Mouse (Mus musculus): Measurements from ENCODE around the gene Cyp2j7. TPM values are rescaled to one million over a fixed set of nuclear protein-coding genes. Genes with fewer than 3 reads are reported as not detected.
"Not testable (repeated sequence)": the region's sequence is repeated elsewhere in the genome, so short reads cannot be mapped to it uniquely, and the experiment has no call there.

Gene Cyp2j7
- not detected in 2 replicates for total RNA-seq (2017)

GRCm38 (mm10) chr4:96236559-96236958, at the start of gene Cyp2j7:
Gene Cyp2j7, minus strand, starts transcription at chr4:96236659.
- ATAC-seq (ENCODE audit: extremely low read depth, insufficient number of reproducible peaks, low FRiP score, poor library complexity, severe bottlenecking), result no peak

DNA sequence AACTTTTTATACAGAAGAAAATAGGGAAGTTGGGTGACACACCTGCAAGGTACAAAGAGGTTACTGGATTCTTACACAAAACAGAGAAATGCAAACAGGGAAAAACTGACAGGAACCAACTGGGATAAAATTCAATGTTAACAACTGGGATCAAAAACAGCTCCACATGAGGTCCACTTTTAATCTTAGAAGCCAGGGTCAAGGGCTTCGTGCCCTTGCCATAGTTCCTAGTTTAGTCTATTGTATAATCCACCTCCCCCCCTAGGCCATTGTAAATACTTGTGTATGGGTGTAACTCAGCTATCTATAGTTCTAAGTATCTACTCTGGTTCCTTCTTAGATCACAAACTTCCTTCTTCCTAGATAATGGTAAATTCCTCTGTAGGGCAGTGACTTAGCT, 40.4 kb upstream of the Cyp2j7 start:
- not testable (repeated sequence) for ATAC-seq (ENCODE audit: extremely low read depth, insufficient number of reproducible peaks, low FRiP score, poor library complexity, severe bottlenecking)

DNA sequence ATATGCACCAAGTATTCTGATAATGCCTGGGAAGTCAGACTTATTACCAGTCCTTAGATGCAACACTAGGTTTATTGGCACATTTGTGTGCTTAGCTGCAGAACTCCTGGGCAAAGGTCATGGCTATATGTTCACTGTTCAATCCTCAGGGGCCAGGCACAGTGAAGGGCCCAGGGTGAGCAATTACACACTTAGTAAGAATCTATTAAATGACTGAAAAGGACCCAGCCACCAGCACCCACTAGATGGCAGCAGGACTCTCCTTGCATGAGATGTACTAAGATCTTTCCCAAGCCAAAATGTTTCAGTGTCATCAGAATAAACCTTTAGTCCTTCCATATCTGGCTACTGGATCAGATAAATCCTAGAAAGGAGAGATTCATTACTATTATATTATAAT, 37.4 kb upstream of the Cyp2j7 start:
- ATAC-seq (ENCODE audit: extremely low read depth, insufficient number of reproducible peaks, low FRiP score, poor library complexity, severe bottlenecking), result no peak

DNA sequence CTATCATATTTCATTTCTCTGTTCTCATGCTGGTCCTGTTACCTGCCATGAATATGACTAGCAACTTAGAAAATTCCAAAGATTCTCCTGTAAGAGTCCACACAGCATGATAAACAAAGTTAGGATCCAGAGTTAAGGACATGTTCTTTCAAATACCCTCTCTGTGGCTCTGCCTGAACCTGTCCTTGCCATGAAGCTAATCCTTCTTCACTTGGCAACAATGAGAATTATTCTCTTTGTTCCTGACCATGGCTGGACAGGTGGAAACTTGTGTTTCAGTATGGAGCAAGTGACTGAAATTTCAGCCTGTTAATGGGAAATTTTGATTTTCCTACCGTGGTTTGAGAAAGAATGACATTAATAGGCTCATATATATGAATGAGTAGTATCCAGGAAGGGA, 39.8 kb downstream of the Cyp2j7 start:
- ATAC-seq (ENCODE audit: extremely low read depth, insufficient number of reproducible peaks, low FRiP score, poor library complexity, severe bottlenecking), result no peak

DNA sequence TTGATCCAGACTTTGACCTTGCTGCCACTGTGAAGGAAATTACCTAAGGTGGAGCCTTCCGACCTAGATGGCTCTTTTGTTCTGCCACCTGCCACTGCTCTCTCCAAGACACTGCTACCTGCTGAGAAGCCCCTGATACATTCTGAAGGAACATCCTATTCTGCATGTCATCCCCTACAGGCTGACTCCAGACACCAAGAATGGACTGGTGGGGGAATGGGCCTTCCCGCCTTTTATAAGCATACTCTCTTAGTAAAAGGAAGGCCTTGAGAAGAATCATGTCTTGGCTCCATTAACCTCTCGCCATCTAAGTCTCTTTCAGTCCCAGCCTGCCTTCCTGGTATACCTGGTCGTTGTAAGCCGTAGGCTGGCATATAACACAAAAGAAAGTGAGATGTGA, 47.1 kb downstream of the Cyp2j7 start:
- not testable (repeated sequence) for ATAC-seq (ENCODE audit: extremely low read depth, insufficient number of reproducible peaks, low FRiP score, poor library complexity, severe bottlenecking)

- not testable (repeated sequence) for ATAC-seq (ENCODE audit: extremely low read depth, insufficient number of reproducible peaks, low FRiP score, poor library complexity, severe bottlenecking)
Measured at GRCm38 (mm10) chr4:96188671-96189070, 47.8 kb downstream of the Cyp2j7 start.

- ATAC-seq (ENCODE audit: extremely low read depth, insufficient number of reproducible peaks, low FRiP score, poor library complexity, severe bottlenecking), result not testable (repeated sequence)
Measured at GRCm38 (mm10) chr4:96188146-96188545, 48.3 kb downstream of the Cyp2j7 start.

DNA sequence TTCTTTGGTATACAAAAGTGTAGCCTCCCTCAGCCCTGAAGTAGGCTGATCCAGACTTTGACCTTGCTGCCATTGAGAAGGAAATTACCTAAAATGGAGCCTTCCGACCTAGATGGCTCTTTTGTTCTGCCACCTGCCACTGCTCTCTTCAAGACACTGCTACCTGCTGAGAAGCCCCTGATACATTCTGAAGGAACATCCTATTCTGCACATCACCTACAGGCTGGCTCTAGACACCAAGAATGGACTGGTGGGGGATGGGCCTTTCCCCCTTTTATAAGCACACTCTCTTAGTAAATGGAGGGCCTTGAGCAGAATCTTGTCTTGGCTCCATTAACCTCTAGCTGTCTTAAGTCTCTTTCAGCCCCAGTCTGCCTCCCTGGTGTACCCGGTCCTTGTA, 51.7 kb downstream of the Cyp2j7 start:
- ATAC-seq (ENCODE audit: extremely low read depth, insufficient number of reproducible peaks, low FRiP score, poor library complexity, severe bottlenecking), result not testable (repeated sequence)

GRCm38 (mm10) chr4:96162839-96163238, 73.6 kb downstream of the Cyp2j7 start:
- no peak for ATAC-seq (ENCODE audit: extremely low read depth, insufficient number of reproducible peaks, low FRiP score, poor library complexity, severe bottlenecking)

- ATAC-seq (ENCODE audit: extremely low read depth, insufficient number of reproducible peaks, low FRiP score, poor library complexity, severe bottlenecking), result no peak
Measured at GRCm38 (mm10) chr4:96161575-96161974, 74.9 kb downstream of the Cyp2j7 start.

Other genes with a start within 250 kb of the Cyp2j7 start
- not detected in 2 replicates for gene Cyp2j13, start 159.1 kb downstream of the Cyp2j7 start, total RNA-seq (2017)
- not detected in 2 replicates for gene Cyp2j12, start 95.5 kb downstream of the Cyp2j7 start, total RNA-seq (2017)
- not detected in 2 replicates for gene Cyp2j11, start 112.0 kb upstream of the Cyp2j7 start, total RNA-seq (2017)

All from neutrophil, adult 5-6 weeks (primary cell).